Mouse (Mus musculus) lung, postnatal 0 days (tissue): Measurements from ENCODE around the gene Brdt.

ENCODE experiments used
- CTCF ChIP-seq: IDR thresholded peaks from 2 replicates; pipeline ENCODE4 v1.5.1; 2016; ENCODE audit warnings: antibody characterized with exemption, mild to moderate bottlenecking
- EP300 ChIP-seq: IDR thresholded peaks from 2 replicates; pipeline ENCODE4 v1.6.1; 2016; ENCODE audit warnings: antibody characterized with exemption, mild to moderate bottlenecking, control low read depth

- TF ChIP-seq CTCF (no peak), EP300 (no peak)
Observed at GRCm38 (mm10) chr5:107359395-107360053, 28.6 kb downstream of the Brdt start.
